Mouse (Mus musculus) midbrain, postnatal 0 days (tissue): Measurements from ENCODE around the gene Erg. TPM values are rescaled to one million over a fixed set of nuclear protein-coding genes. Genes with fewer than 3 reads are reported as not detected.
A peak's percentile ranks its signal among the peaks of the same experiment; 100 is the strongest.

Experiments
- ATAC-seq: fragments of 200-750 bp; cut with Nextera tagmentation; 2 replicates; pipeline ENCODE4 v1.8.0; 2017; ENCODE audit warnings: moderate number of reproducible peaks, mild to moderate bottlenecking, moderate TSS enrichment, moderate library complexity; ENCODE audit not compliant: low FRiP score
- DNase-seq: peaks from one replicate; pipeline ENCODE4 v3.0.0-alpha.2; 2015; ENCODE audit warnings: low spot score
- H3K27ac ChIP-seq: fragments of 300-500 bp; sonication (generic); 2 replicates; pipeline ENCODE4 v1.5.1; 2014; ENCODE audit warnings: low read depth, mild to moderate bottlenecking, low read length, mixed read lengths
- H3K27me3 ChIP-seq: fragments of 300-500 bp; sonication (generic); 2 replicates; pipeline ENCODE4 v1.6.1; 2014; ENCODE audit warnings: low read length, control low read depth, mixed read lengths; ENCODE audit not compliant: insufficient read depth
- H3K36me3 ChIP-seq: fragments of 300-500 bp; sonication (generic); 2 replicates; pipeline ENCODE4 v1.6.1; 2014; ENCODE audit warnings: low read length, control low read depth, mixed read lengths; ENCODE audit not compliant: insufficient read depth
- H3K4me1 ChIP-seq: fragments of 300-500 bp; sonication (generic); 2 replicates; pipeline ENCODE4 v1.6.1; 2014; ENCODE audit warnings: mild to moderate bottlenecking, control low read depth, antibody characterized with exemption, low read length, mixed read lengths; ENCODE audit not compliant: insufficient read depth
- H3K4me2 ChIP-seq: fragments of 300-500 bp; sonication (generic); 2 replicates; pipeline ENCODE4 v1.6.1; 2014; ENCODE audit warnings: low read depth, mild to moderate bottlenecking, low read length, mixed read lengths; ENCODE audit not compliant: poor library complexity, severe bottlenecking
- H3K4me3 ChIP-seq: fragments of 300-500 bp; sonication (generic); 2 replicates; pipeline ENCODE4 v1.5.1; 2014; ENCODE audit warnings: low read depth, mild to moderate bottlenecking, low read length, moderate library complexity
- H3K9ac ChIP-seq: fragments of 300-500 bp; sonication (generic); replicated peaks from 2 replicates; pipeline ENCODE4 v1.6.1; 2014; ENCODE audit warnings: mild to moderate bottlenecking, low read length, moderate library complexity, mixed read lengths; ENCODE audit not compliant: poor library complexity, severe bottlenecking
- H3K9me3 ChIP-seq: fragments of 300-500 bp; sonication (generic); 2 replicates; pipeline ENCODE4 v1.6.1; 2016; ENCODE audit warnings: low read length, control low read depth
- CTCF ChIP-seq: IDR thresholded peaks from 2 replicates; pipeline ENCODE4 v1.5.1; 2016; ENCODE audit warnings: antibody characterized with exemption, mild to moderate bottlenecking
- WGBS: fragments of 180-500 bp; shearing (Covaris S2); extraction: QIAGEN DNeasy Blood & Tissue Kit; methylation state at CpG from one replicate; pipeline ENCODE4 v1.1.7; 2014; 5-methylcytosine and 5-hydroxymethylcytosine counted together
- polyA plus RNA-seq: library from polyadenylated mRNA; unstranded; fragments of >200 nt; fragmentation: Nextera tagmentation; extraction: Ambion mirVana; gene quantifications from 2 replicates; pipeline ENCODE4 v1.2.1, GENCODE M21; 2015
- total RNA-seq: library from RNA; depleted of rRNA; stranded (reverse); fragments of >200 nt; gene quantifications from 2 replicates; pipeline ENCODE4 v1.2.3, GENCODE M21; 2014

Erg gene
- total and polyA plus RNA-seq, 2 experiments from 2014 or later: 0.89 to 4.8 TPM

- no peak overlapping the region for H3K27ac ChIP-seq
- H3K9me3 ChIP-seq: no peaks in the 10 kb centered on the region
- ATAC-seq: no peak
- WGBS: 70% methylated on average over 8 of the region's 8 CpGs
- H3K9ac ChIP-seq: no peak overlapping the region
- H3K4me1 ChIP-seq: no peaks in the 10 kb centered on the region
- no peak overlapping the region for H3K4me3 ChIP-seq
- no peak for TF ChIP-seq CTCF
- H3K27me3 ChIP-seq: no peaks in the 10 kb centered on the region
- H3K36me3 ChIP-seq: no peaks in the 10 kb centered on the region
- no peak for DNase-seq
- no peak overlapping the region for H3K4me2 ChIP-seq
Observed at GRCm38 (mm10) chr16:95353838-95354237, 232.6 kb downstream of the Erg start.

- no peak for DNase-seq
- Histone ChIP-seq H3K27ac (no peak overlapping the region), H3K27me3 (no peaks in the 10 kb centered on the region; the same call in 1 of the 2 replicates), H3K4me1 (no peaks in the 10 kb centered on the region), H3K4me3 (no peak overlapping the region), H3K4me2 (no peak overlapping the region), H3K9me3 (no peaks in the 10 kb centered on the region), H3K9ac (no peak overlapping the region), H3K36me3 (no peaks in the 10 kb centered on the region)
- ATAC-seq: no peak
- WGBS: 68% methylated on average over 8 of the region's 8 CpGs
- TF ChIP-seq CTCF: no peak
Observed at GRCm38 (mm10) chr16:95352266-95352665, 234.1 kb downstream of the Erg start.

- no peaks in the 10 kb centered on the region for H3K4me1 ChIP-seq
- ATAC-seq (peak; percentile 43; the same call in 1 of the 2 replicates), DNase-seq (peak; percentile 68)
- H3K4me2 ChIP-seq: no peak overlapping the region
- no peaks in the 10 kb centered on the region for H3K36me3 ChIP-seq
- peak; percentile 89 for TF ChIP-seq CTCF
- no peaks in the 10 kb centered on the region; the same call in 1 of the 2 replicates for H3K27me3 ChIP-seq
- no peaks in the 10 kb centered on the region for H3K9me3 ChIP-seq
- H3K27ac ChIP-seq: no peak overlapping the region
- WGBS: 20% methylated on average over 3 of the region's 3 CpGs
- H3K9ac ChIP-seq: no peak overlapping the region
- no peak overlapping the region for H3K4me3 ChIP-seq
Observed at GRCm38 (mm10) chr16:95350499-95350898, 235.9 kb downstream of the Erg start.

- Histone ChIP-seq H3K36me3 (no peaks in the 10 kb centered on the region), H3K27ac (no peak overlapping the region), H3K4me1 (no peaks in the 10 kb centered on the region), H3K4me2 (no peak overlapping the region), H3K4me3 (no peak overlapping the region), H3K9me3 (no peaks in the 10 kb centered on the region), H3K9ac (no peak overlapping the region), H3K27me3 (no peaks in the 10 kb centered on the region; the same call in 1 of the 2 replicates)
- ATAC-seq (no peak), DNase-seq (no peak)
- WGBS: 78% methylated on average over 5 of the region's 5 CpGs
- no peak for TF ChIP-seq CTCF
Observed at GRCm38 (mm10) chr16:95349745-95350144, 236.6 kb downstream of the Erg start.

- Histone ChIP-seq H3K9me3 (no peaks in the 10 kb centered on the region), H3K36me3 (no peaks in the 10 kb centered on the region), H3K4me1 (no peaks in the 10 kb centered on the region), H3K27me3 (no peaks in the 10 kb centered on the region; the same call in 1 of the 2 replicates), H3K9ac (no peak overlapping the region), H3K4me3 (no peak overlapping the region), H3K4me2 (no peak overlapping the region), H3K27ac (no peak overlapping the region)
- 93% methylated on average over 6 of the region's 6 CpGs for WGBS
- no peak for DNase-seq
- no peak for TF ChIP-seq CTCF
- ATAC-seq: no peak
Observed at GRCm38 (mm10) chr16:95349344-95349743, 237.0 kb downstream of the Erg start.

GRCm38 (mm10) chr16:95348555-95348954 is 237.8 kb downstream of the Erg start:
- no peaks in the 10 kb centered on the region for H3K4me1 ChIP-seq
- H3K36me3 ChIP-seq: no peaks in the 10 kb centered on the region
- TF ChIP-seq CTCF: no peak
- 88% methylated on average over 9 of the region's 9 CpGs for WGBS
- no peaks in the 10 kb centered on the region; the same call in 1 of the 2 replicates for H3K27me3 ChIP-seq
- no peak overlapping the region for H3K4me2 ChIP-seq
- H3K9me3 ChIP-seq: no peaks in the 10 kb centered on the region
- no peak overlapping the region for H3K9ac ChIP-seq
- ATAC-seq: no peak
- H3K4me3 ChIP-seq: no peak overlapping the region
- no peak overlapping the region for H3K27ac ChIP-seq
- DNase-seq: no peak
